Mouse (Mus musculus) forebrain, embryonic 16.5 days (tissue): ENCODE results near the gene Itsn1. TPM values are rescaled to one million over a fixed set of nuclear protein-coding genes. Genes with fewer than 3 reads are reported as not detected.

Experiments
- ATAC-seq: fragments of 200-750 bp; cut with Nextera tagmentation; 2 replicates; pipeline ENCODE4 v1.8.0; 2017; ENCODE audit warnings: mild to moderate bottlenecking, moderate library complexity
- H3K27ac ChIP-seq: fragments of 300-500 bp; sonication (generic); 2 replicates; pipeline ENCODE4 v1.5.1; 2014; ENCODE audit warnings: low read length, control low read depth
- H3K27me3 ChIP-seq: fragments of 300-500 bp; sonication (generic); replicated peaks from 2 replicates; pipeline ENCODE4 v1.6.1; 2014; ENCODE audit warnings: low read length; ENCODE audit not compliant: control insufficient read depth, insufficient read depth
- H3K36me3 ChIP-seq: fragments of 300-500 bp; sonication (generic); 2 replicates; pipeline ENCODE4 v1.6.1; 2014; ENCODE audit not compliant: control insufficient read depth, insufficient read depth
- H3K4me1 ChIP-seq: fragments of 300-500 bp; sonication (generic); replicated peaks from 2 replicates; pipeline ENCODE4 v1.6.1; 2014; ENCODE audit warnings: low read length; ENCODE audit not compliant: control insufficient read depth, insufficient read depth
- H3K4me2 ChIP-seq: fragments of 300-500 bp; sonication (generic); 2 replicates; pipeline ENCODE4 v1.6.1; 2014; ENCODE audit warnings: mild to moderate bottlenecking, low read length, control low read depth
- H3K4me3 ChIP-seq: fragments of 300-500 bp; sonication (generic); replicated peaks from 2 replicates; pipeline ENCODE4 v1.5.1; 2014; ENCODE audit warnings: mild to moderate bottlenecking, low read length, control low read depth
- H3K9ac ChIP-seq: fragments of 300-500 bp; sonication (generic); replicated peaks from 2 replicates; pipeline ENCODE4 v1.6.1; 2014; ENCODE audit warnings: low read depth, low read length, control low read depth
- H3K9me3 ChIP-seq: fragments of 300-500 bp; sonication (generic); 2 replicates; pipeline ENCODE4 v1.6.1; 2016; ENCODE audit warnings: low read length; ENCODE audit not compliant: control insufficient read depth
- WGBS: fragments of 180-500 bp; shearing (Covaris S2); extraction: QIAGEN DNeasy Blood & Tissue Kit; methylation state at CpG from one replicate; pipeline ENCODE4 v1.1.7; 2014; 5-methylcytosine and 5-hydroxymethylcytosine counted together
- microRNA-seq: library from miRNA; unstranded; fragments of <30 nt; microRNA quantifications from one replicate; pipeline ENCODE4, GENCODE M21; 2017
- polyA plus RNA-seq: library from polyadenylated mRNA; unstranded; fragments of >200 nt; fragmentation: Nextera tagmentation; extraction: Ambion mirVana; gene quantifications from 2 replicates; pipeline ENCODE4 v1.2.1, GENCODE M21; 2015

The Itsn1 gene
- polyA plus RNA-seq, 1 experiment from 2014 or later, result 86.3 TPM

DNA sequence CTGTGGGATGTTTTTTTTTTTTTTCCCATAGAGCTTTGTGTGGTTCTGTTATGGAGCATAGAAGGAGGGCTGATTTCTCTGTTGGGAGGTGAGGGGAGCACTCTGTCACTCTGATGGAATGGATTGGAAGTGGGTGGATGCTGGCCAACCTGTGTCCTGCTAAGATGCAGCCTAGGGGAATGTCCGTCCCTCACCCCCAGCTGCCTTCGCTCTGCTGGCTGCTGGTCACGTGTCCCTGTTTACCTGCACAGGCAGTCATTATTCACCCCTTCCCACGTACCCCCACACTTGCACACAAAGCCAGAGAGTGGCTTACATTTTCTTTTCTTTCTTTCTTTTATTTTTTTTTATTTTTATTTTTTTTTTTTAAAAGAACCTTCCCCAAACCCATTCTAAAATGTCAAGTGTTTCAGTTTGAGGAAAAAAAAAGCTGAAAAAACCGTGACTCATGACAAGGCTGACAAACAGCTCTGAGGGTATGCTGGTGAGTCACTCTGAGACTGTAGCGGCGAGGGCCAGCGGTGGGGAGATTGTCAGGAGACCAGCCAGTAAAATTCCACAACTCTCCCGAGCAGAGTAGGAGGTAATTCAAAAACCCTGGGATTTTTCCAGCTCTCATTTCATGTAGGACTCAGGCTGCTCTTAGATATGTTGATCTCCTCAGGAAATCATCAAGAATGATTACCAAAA is 233.3 kb downstream of the Itsn1 start:
- Histone ChIP-seq H3K4me3 (no peak overlapping the region), H3K4me1 (peaks cover 19% of the 10 kb centered on the region), H3K4me2 (peak overlapping the region; percentile 28), H3K27ac (peak overlapping the region; percentile 80), H3K9me3 (no peaks in the 10 kb centered on the region), H3K36me3 (no peaks in the 10 kb centered on the region), H3K27me3 (no peaks in the 10 kb centered on the region), H3K9ac (no peak overlapping the region)
- 4% methylated on average over 9 of the region's 9 CpGs for WGBS
- ATAC-seq, result peak; percentile 78

DNA sequence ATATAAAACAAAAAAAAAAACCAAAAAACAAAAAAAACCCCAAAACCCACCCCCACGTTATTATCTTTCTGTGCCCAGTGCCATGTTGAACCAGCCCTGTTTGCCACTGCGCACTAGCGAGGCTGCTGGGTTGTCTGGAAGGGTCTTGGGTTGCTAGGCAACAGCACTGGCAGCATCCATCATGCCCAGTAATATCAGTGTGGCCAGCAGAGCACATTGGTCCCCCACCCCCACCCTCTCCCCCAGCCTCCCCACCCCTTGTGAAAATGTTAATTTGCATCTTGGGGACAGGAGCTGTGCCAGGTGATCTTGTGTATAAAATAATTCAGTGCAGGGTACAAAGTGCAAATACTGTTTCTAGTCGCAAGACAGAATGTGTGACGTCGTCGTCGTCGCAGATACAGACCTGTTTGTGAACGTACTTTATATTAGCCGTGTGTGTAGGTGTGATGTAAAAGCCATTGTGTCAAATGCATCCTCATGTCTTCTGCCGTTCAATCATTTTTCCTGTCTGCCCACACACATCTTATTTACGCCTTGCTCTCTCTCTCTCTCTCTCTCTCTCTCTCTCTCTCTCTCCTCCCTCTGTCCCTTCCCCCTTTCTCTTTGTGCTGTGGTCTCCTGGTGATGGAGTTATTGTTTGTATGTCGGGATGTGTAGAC is 233.9 kb downstream of the Itsn1 start:
- WGBS, result 11% methylated on average over 14 of the region's 14 CpGs
- Histone ChIP-seq H3K4me3 (no peak overlapping the region), H3K9ac (no peak overlapping the region), H3K4me1 (peaks cover 19% of the 10 kb centered on the region), H3K4me2 (peak overlapping the region; percentile 28), H3K27me3 (no peaks in the 10 kb centered on the region), H3K27ac (peak overlapping the region; percentile 80), H3K9me3 (no peaks in the 10 kb centered on the region), H3K36me3 (no peaks in the 10 kb centered on the region)
- peak; percentile 98 for ATAC-seq

DNA sequence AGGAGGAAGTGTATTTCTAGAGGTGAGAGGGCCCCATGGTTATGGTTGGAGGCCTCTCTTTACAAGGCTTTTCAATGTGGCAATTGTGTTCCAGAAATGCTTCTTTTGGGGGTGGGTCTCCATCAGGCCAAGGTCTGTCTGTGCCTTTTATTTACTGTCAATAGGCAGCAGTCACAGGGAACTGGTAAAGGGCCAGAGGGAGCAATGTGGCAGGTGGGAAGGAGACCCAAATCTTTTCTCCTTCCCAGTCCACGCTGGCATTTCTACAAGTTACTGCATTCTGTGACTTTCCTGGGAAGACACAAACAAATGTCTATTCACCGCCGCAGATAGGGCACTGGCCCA is 234.4 kb downstream of the Itsn1 start:
- no peaks in the 10 kb centered on the region for H3K27me3 ChIP-seq
- no peak overlapping the region for H3K9ac ChIP-seq
- no peak overlapping the region for H3K4me2 ChIP-seq
- H3K9me3 ChIP-seq, result no peaks in the 10 kb centered on the region
- H3K27ac ChIP-seq, result peak overlapping the region; percentile 80
- no peaks in the 10 kb centered on the region for H3K36me3 ChIP-seq
- H3K4me1 ChIP-seq, result peaks cover 19% of the 10 kb centered on the region
- 0 out of 2 replicates have a peak, but pooled peaks have one; percentile 1 for ATAC-seq
- 39% methylated on average over 3 of the region's 3 CpGs for WGBS
- H3K4me3 ChIP-seq, result no peak overlapping the region

DNA sequence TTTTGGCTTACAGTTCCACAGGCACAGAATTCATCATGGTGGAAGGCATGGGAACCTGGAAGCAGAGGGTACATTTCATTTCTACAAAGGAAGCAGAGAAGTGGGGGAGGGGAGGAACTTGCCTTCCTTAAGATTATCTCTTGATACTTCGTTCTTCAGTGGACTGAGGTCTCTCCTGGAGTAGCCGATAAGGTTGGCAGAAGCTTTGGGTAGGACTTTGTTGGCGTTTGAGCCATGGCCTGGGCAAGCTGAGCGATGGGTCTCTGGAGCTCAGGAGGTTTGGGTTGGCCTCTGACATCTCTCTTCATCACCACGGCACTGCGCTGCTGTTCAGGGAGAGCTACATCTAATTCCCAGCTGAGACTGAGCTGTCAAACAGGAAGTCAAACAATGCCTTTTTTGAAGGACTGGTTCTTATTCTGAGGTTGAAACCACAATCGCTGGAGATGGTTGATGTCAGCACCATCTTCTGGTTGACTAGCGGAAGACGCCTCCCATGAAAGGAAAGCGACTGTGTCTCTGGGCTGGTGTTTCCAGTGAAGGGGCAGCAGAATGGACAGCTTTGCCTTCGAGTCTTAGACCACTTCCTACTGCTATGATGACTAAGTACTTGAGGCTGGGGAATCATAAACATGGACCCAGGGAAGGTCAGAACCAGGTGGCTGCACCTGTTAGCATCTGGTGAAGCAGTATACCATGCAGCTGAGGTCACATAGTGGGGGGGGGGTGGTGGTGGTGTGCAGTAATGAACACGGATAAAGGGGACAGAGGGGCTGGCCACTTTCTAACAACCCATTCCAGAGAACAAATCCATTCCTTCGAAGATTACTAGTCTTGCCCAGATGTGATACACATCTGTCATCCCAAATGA is 235.5 kb downstream of the Itsn1 start:
- Histone ChIP-seq H3K27me3 (no peaks in the 10 kb centered on the region), H3K4me3 (no peak overlapping the region), H3K27ac (no peak overlapping the region), H3K4me1 (peaks cover 21% of the 10 kb centered on the region), H3K9me3 (no peaks in the 10 kb centered on the region), H3K4me2 (no peak overlapping the region), H3K9ac (no peak overlapping the region), H3K36me3 (no peaks in the 10 kb centered on the region)
- 91% methylated on average over 13 of the region's 13 CpGs for WGBS
- ATAC-seq, result no peak

DNA sequence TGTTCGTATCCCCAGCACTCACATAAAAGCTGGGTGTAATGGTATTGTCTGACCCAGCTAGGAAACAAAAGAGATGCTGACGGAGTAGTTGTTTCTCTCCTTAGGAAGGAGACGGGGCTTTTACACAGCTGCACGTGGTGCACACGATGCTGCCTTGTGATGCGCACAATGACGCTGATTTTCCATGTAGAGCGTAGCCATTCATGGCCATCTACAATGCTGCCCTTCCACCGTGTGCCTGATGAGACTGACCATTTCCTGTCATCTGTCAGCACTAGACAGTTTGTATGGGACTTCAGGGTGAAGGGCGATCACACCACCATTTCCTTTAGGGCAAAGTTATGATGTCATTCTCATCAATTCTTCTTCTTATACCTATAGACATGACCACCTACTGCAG is 239.6 kb downstream of the Itsn1 start:
- H3K27ac ChIP-seq, result no peak overlapping the region
- H3K4me1 ChIP-seq, result peaks cover 6% of the 10 kb centered on the region; the same call in 1 of the 2 replicates
- H3K36me3 ChIP-seq, result no peaks in the 10 kb centered on the region
- no peak overlapping the region for H3K4me3 ChIP-seq
- H3K27me3 ChIP-seq, result no peaks in the 10 kb centered on the region
- H3K4me2 ChIP-seq, result no peak overlapping the region
- H3K9me3 ChIP-seq, result no peaks in the 10 kb centered on the region
- ATAC-seq, result no peak
- H3K9ac ChIP-seq, result no peak overlapping the region
- 52% methylated on average over 10 of the region's 10 CpGs for whole genome bisulfite sequencing

DNA sequence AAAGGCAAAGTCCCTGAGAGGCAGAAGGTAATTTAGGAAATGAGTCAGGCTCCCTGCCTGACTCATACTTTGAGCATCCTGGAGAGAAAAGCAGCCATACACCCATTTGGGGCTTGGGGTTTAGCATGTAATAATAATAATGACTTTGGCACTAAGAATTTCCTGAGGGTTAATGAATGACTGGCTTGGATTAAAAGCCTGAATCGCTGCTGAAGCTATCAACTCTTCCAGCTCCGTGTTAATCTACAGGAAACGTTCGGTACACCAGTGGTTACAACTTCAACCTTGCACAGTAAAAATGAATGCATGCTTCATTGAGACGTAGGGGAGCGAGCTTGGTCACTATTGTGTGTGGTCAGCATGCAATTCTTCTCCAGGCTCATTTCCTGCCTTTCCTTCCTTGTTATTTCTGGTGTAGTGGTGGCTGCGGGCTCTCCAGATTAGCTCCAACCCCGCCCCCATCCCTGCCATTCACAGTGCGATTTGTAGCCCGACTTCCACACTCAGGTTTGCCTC is 240.5 kb downstream of the Itsn1 start:
- ATAC-seq, result no peak

More for the DNA sequence above, 240.5 kb downstream of the Itsn1 start:
- H3K4me3 ChIP-seq, result no peak overlapping the region
- 35% methylated on average over 10 of the region's 10 CpGs for WGBS
- no peaks in the 10 kb centered on the region for H3K27me3 ChIP-seq
- 0 out of 2 replicates have a peak, but pooled peaks cover 5% of the 10 kb centered on the region for H3K4me1 ChIP-seq
- H3K4me2 ChIP-seq, result no peak overlapping the region
- no peak overlapping the region for H3K27ac ChIP-seq
- H3K9ac ChIP-seq, result no peak overlapping the region
- no peaks in the 10 kb centered on the region for H3K9me3 ChIP-seq
- no peaks in the 10 kb centered on the region for H3K36me3 ChIP-seq

Small RNAs within 50 kb of the gene (microRNA-seq; reads per million reads assigned to microRNA genes)
- gene Gm27773, result not detected

Other genes with a start within 250 kb of the Itsn1 start
- gene Ifnar1, start 244.0 kb upstream of the Itsn1 start, polyA plus RNA-seq, result 55.9 and 56.1 TPM in 2 replicates
- 118 and 124 TPM in 2 replicates for gene Ifngr2, start 182.2 kb upstream of the Itsn1 start, polyA plus RNA-seq
- gene Tmem50b, start 131.5 kb upstream of the Itsn1 start, polyA plus RNA-seq, result 93.8 and 101 TPM in 2 replicates
- 6.9 and 8.5 TPM in 2 replicates for gene Dnajc28, start 110.3 kb upstream of the Itsn1 start, polyA plus RNA-seq
- gene Gart, start 82.3 kb upstream of the Itsn1 start, polyA plus RNA-seq, result 71.7 and 81.4 TPM in 2 replicates
- gene Son, start 81.8 kb upstream of the Itsn1 start, polyA plus RNA-seq, result 129 and 134 TPM in 2 replicates
- gene Donson, start 40.5 kb upstream of the Itsn1 start, polyA plus RNA-seq, result 19.8 and 23.8 TPM in 2 replicates
- 106 and 111 TPM in 2 replicates for gene Cryzl1, start 306 bp upstream of the Itsn1 start, polyA plus RNA-seq